Mouse (Mus musculus) spleen, adult 18-20 months (tissue): Measurements from ENCODE around the gene Bri3.

Experiments used
- DNase-seq, 2 experiments: peaks; one replicate each; pipeline ENCODE4 v3.0.0; 2022; ENCODE audit warnings: mixed read lengths in 2 of 2

The Bri3 gene

DNA sequence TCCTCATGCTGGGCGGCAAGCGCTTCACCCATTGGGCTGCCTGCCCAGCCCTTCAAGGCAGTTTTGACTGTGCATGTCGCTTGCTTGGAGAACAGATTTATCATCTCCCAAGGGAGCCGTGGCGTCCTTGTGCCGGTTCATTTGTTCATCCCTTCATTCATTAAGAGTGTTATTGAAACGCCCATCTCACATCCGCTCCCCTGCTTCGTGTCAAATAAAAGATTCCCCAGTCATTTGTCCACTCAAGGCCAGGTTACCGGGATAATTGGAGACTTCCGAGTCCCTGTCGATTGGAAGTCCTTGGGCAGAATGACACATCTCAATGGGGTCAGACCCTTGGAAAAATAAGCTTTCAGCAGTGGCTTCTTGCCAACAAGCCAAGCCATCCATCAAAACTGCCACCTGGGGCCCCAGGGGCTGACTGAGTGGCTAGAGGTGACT lies 197.6 kb downstream of the Bri3 start:
- DNase-seq, result no peak

- DNase-seq, result no peak
These were observed 202.4 kb downstream of the Bri3 start for GRCm38 (mm10) chr5:144446475-144447225.

DNA sequence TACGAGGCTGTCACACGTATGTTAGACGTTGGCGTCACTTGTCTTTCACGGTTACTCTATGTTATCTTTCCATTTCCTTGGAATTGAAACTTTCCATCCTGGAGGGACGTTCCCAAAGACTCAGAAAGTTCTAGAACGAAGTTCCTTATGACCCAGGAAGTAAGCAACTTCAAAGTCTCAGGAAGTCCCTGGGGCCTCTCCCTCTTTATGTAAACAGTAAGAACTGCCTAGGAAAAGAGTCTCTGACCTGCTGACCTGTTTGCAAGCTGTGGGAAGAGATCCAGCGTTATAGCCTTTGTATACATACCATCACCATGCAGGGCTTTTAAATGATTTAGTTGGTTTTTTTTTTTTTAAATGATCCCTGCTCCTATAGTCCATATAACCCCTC lies 203.0 kb downstream of the Bri3 start:
- DNase-seq, result no peak

DNA sequence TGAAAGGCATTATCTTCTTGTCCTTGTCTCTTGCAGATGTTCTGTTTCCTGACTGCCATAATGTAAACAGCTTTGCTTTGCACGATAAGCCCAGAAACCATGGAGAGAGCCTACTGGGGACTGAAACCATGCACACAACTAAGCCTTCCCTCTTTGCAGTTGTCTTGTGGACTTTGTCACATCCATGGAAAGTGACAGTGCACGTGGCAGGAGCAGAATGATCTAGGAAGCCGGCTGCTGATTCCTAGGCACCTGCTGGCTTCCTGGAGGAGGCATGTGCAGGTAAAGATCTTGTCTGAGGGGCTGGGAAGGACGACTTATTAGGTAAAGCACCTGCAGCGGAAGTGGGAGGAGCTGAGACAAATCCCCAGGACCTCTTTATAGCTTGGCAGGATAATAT lies 203.7 kb downstream of the Bri3 start:
- no peak for DNase-seq

DNA sequence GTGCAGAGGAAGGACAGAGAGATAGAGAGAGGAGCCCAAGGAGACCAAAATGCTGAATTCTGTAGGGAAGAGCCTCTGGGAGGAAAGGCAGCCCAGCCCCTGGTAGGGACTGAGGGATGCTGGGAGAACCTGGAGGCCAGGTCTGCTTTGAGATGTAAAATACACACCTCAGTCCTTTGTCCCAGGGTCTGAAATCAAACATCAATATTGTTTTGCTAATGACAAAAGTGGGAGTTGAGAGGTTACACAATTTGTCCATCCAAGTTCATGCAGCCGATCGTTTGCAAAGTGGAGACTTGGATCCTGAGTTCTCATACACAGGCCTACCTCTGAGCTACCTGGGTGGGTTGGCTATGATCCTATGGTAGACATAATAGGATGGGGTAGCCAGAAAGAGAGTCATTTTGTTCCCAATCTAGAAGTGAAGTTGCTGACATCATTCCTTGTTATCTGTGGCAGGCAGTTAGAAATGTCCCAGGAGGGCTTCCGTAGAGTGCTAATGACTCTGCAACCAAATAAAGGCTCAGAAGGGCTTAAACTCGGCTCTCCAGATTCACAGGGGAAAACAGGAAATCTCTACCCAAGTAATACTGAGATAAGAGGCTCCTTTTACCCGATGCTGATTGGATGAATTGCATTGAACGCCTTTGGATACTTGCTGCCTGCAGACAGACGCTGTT lies 208.7 kb downstream of the Bri3 start:
- no peak for DNase-seq

DNA sequence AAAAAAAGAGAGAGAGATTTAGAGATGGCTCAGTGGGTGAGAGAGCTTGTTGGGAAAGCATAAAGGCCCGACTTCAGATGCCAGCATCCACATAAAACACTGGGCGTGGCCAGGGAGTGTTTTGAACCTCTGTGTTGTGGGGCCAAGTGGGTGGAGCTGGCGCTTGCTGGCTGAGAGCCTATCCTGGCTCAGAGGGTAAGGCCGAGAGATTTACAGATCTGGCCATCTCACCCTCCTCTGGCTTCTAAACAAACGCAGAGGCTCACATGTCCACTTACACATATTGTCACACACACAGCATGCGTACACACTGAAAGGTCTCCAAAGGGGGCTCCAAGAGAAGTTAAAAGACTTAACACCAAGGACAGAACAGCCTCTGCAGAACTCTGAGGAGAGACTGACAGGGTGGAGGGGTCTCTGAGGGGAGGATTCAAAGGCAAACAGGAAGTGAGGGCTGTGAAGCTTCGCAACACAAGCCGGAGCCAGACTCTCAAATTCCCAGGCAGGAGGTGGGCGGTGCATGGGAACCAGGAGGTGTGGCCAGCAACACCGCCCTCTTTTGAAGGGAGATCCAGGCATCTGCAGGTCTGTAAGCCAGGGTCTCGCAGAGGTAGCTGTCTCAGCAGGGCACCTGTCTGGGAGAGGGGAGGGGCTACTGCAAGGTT lies 213.5 kb downstream of the Bri3 start:
- no peak for DNase-seq

GRCm38 (mm10) chr5:144466987-144467386 lies 222.8 kb downstream of the Bri3 start:
- DNase-seq, result no peak

DNA sequence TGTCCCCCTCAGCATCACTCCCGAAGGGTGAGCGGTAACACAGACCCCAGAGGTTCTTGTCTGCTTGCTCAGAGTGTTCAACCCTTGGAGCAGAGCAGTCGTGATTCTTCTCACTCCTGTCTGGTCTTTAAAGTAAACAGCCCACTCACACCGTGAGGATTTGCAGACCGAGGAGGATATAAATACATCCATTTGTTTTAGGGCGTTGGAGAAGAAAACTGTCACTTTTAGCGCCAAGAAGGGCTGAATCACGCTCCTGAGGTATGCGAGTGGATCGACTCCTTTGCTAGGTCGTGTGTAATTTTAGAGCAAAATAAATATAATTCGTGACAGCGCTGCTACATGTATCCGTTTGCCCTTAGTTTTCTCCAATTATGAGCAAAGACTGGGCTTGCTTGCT lies 228.8 kb downstream of the Bri3 start:
- no peak for DNase-seq

GRCm38 (mm10) chr5:144479677-144480171 lies 235.5 kb downstream of the Bri3 start:
- DNase-seq, result no peak

DNA sequence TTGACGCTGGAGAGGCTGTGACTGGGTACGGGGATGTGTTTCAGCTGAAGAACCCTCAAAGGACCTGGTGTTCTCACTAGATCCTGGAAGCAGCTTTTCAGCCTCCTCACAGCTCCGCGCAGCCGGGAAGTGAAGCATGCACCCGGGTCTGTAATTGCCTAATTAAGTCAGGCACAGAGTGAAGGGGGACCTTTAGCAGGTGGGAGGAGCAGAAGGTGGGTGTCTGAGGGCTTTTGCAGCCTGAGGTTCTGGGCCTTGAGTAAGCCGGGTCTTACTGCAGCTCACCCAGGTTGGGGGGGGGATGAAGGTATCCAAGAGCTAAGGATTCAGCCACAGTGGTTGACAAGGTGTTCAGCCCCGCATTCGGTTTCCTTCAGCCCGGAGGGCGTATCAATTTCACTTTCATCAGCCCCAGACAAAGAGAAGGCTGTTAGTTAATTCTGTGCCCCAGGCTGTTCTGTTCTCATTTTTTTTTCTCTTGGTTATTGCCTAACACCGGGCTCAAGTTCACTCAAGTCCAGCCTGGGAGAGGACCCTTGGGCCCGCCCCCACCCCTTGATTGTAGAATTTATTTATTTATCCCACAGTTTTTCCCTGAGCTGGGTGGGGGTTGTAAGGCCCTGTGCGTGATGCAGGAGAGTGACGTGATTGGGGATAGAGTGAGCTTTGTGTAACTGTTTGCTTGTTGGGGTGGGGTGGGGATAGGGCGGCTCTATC lies 239.6 kb downstream of the Bri3 start:
- no peak for DNase-seq

- no peak for DNase-seq
These were observed 247.1 kb downstream of the Bri3 start for GRCm38 (mm10) chr5:144491308-144491707.
